Mouse (Mus musculus) myocyte (in vitro differentiated cells): ENCODE results near the gene Pth1r. TPM values are rescaled to one million over a fixed set of nuclear protein-coding genes. Genes with fewer than 3 reads are reported as not detected.
A peak's percentile ranks its signal among the peaks of the same experiment; 100 is the strongest.

ENCODE experiments used
- H3K27me3 ChIP-seq: one replicate; pipeline ENCODE4 v1.6.1; 2011; ENCODE audit not compliant: control insufficient read depth, insufficient read depth, insufficient read length
- H3K36me3 ChIP-seq: one replicate; pipeline ENCODE4 v1.6.1; 2011; ENCODE audit not compliant: control insufficient read depth, insufficient read depth
- H3K4me2 ChIP-seq: one replicate; pipeline ENCODE4 v1.6.1; 2011; ENCODE audit warnings: low read depth, control low read depth
- H3K4me3 ChIP-seq: one replicate; pipeline ENCODE4 v1.5.1; 2011; ENCODE audit warnings: mild to moderate bottlenecking, control low read depth, moderate library complexity
- H3K79me2 ChIP-seq: one replicate; pipeline ENCODE4 v1.6.1; 2011; ENCODE audit not compliant: control insufficient read depth, insufficient read depth
- H3ac ChIP-seq: one replicate; pipeline ENCODE4 v1.6.1; 2011; ENCODE audit not compliant: control insufficient read depth, insufficient read length
- CEBPB ChIP-seq: IDR thresholded peaks from 2 replicates; pipeline ENCODE4 v1.6.1; 2011; ENCODE audit warnings: mild to moderate bottlenecking, moderate library complexity; ENCODE audit not compliant: poor library complexity, insufficient read depth, severe bottlenecking
- E2F4 ChIP-seq: IDR thresholded peaks from one replicate; pipeline ENCODE4 v1.6.1; 2011; ENCODE audit warnings: mild to moderate bottlenecking, control low read depth, moderate library complexity; ENCODE audit not compliant: insufficient read depth
- MAX ChIP-seq: IDR thresholded peaks from one replicate; pipeline ENCODE4 v1.6.1; 2011; ENCODE audit warnings: low read depth, mild to moderate bottlenecking, control low read depth
- MYOD1 ChIP-seq, 3 experiments: IDR thresholded peaks; one replicate each; pipeline ENCODE4 v1.6.1; 2011; ENCODE audit warnings: control low read depth in 2 of 3, low read depth in 2 of 3, mild to moderate bottlenecking in 2 of 3, moderate library complexity in 1 of 3; ENCODE audit not compliant: insufficient read length in 2 of 3, control insufficient read depth in 1 of 3
- MYOG ChIP-seq, 3 experiments: IDR thresholded peaks; one replicate each; pipeline ENCODE4 v1.6.1; 2011; ENCODE audit warnings: control low read depth in 2 of 3, low read depth in 2 of 3, mild to moderate bottlenecking in 2 of 3; ENCODE audit not compliant: insufficient read length in 2 of 3, control insufficient read depth in 1 of 3, insufficient read depth in 1 of 3
- POLR2A ChIP-seq: IDR thresholded peaks from one replicate; pipeline ENCODE4 v1.6.1; 2011; ENCODE audit warnings: low read depth, mild to moderate bottlenecking, control low read depth, moderate library complexity; ENCODE audit not compliant: insufficient read length
- POLR2AphosphoS2 ChIP-seq: IDR thresholded peaks from one replicate; pipeline ENCODE4 v1.6.1; 2011; ENCODE audit warnings: low read depth, control low read depth; ENCODE audit not compliant: insufficient read length
- REST ChIP-seq: IDR thresholded peaks from one replicate; pipeline ENCODE4 v1.6.1; 2011; ENCODE audit warnings: mild to moderate bottlenecking, control low read depth, moderate library complexity; ENCODE audit not compliant: insufficient read depth, insufficient read length
- SRF ChIP-seq: IDR thresholded peaks from one replicate; pipeline ENCODE4 v1.6.1; 2011; ENCODE audit warnings: low read depth; ENCODE audit not compliant: control insufficient read depth, insufficient read length
- TCF12 ChIP-seq: IDR thresholded peaks from one replicate; pipeline ENCODE4 v1.6.1; 2011; ENCODE audit warnings: mild to moderate bottlenecking, control low read depth; ENCODE audit not compliant: poor library complexity, insufficient read depth, severe bottlenecking
- TCF3 ChIP-seq: IDR thresholded peaks from one replicate; pipeline ENCODE4 v1.6.1; 2011; ENCODE audit warnings: low read depth, control low read depth; ENCODE audit not compliant: insufficient read length
- USF1 ChIP-seq: IDR thresholded peaks from one replicate; pipeline ENCODE4 v1.6.1; 2011; ENCODE audit warnings: low read depth, mild to moderate bottlenecking, control low read depth, moderate library complexity
- polyA plus RNA-seq: library from polyadenylated mRNA; unstranded; fragments of >200 nt; fragmentation: generic; extraction: Trizol; gene quantifications from one replicate; pipeline ENCODE4 v1.2.1, GENCODE M21; 2012; ENCODE audit warnings: missing spikeins

Gene Pth1r
- polyA plus RNA-seq = 0.20 TPM

- no peak within 1 kb of the TSS for H3K4me2 ChIP-seq
- peaks cover 95% of the 10 kb centered on the region for H3K27me3 ChIP-seq
- TF ChIP-seq POLR2AphosphoS2 (no peak), SRF (no peak), CEBPB (no peak), MYOG (IDR thresholded peaks at IDR 0.05; ENCODE audit: control insufficient read depth in 1 of 3, insufficient read depth in 1 of 3, insufficient read length in 2 of 3, low read depth in 2 of 3) (no peak), MAX (no peak), TCF12 (no peak)
- no peak within 1 kb of the TSS for H3K4me3 ChIP-seq
- no peaks in the 10 kb centered on the region for H3K79me2 ChIP-seq
- no peak within 1 kb of the TSS for H3ac ChIP-seq
- no peaks in the 10 kb centered on the region for H3K36me3 ChIP-seq
Measured at GRCm38 (mm10) chr9:110746961-110747360, at the start of gene Pth1r. Gene Pth1r (minus strand): TSS chr9:110747145.

GRCm38 (mm10) chr9:110790462-110790861 is 43.5 kb upstream of the Pth1r start:
- peak; percentile 60; the same call in 1 of the 2 replicates for TF ChIP-seq CEBPB
- no peak for TF ChIP-seq MYOG (IDR thresholded peaks at IDR 0.05; ENCODE audit: control insufficient read depth in 1 of 3, insufficient read depth in 1 of 3, insufficient read length in 2 of 3, low read depth in 2 of 3)
- H3K79me2 ChIP-seq = no peaks in the 10 kb centered on the region
- H3K4me3 ChIP-seq = no peak overlapping the region
- no peak overlapping the region for H3K4me2 ChIP-seq
- no peaks in the 10 kb centered on the region for H3K36me3 ChIP-seq
- peaks cover 5% of the 10 kb centered on the region for H3K27me3 ChIP-seq
- no peak overlapping the region for H3ac ChIP-seq

DNA sequence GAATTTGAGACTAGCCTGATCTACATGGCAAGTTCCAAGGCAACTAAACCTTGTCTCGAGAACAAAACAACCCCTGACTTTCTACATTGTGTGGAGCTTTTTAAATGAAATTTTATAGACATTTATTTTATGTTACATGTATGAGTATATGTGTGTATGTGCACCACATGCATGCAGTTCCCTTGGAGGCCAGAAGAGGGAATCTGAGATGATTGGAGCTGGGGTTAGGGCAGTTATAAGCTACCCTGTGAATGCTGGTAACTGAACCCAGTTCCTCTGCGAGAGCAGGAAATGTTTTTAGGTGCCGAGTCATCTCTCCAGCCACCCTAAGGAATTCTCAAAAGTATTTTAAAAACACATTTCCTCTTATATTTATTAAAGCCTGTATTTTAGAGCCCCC is 41.2 kb upstream of the Pth1r start:
- Histone ChIP-seq H3ac (no peak overlapping the region), H3K79me2 (no peaks in the 10 kb centered on the region), H3K36me3 (no peaks in the 10 kb centered on the region), H3K27me3 (peaks cover 1% of the 10 kb centered on the region), H3K4me2 (no peak overlapping the region), H3K4me3 (no peak overlapping the region)
- TF ChIP-seq MYOD1 (IDR thresholded peaks at IDR 0.05; ENCODE audit: control insufficient read depth in 1 of 3, insufficient read length in 2 of 3, low read depth in 2 of 3) = no peak
- no peak for TF ChIP-seq MYOG (IDR thresholded peaks at IDR 0.05; ENCODE audit: control insufficient read depth in 1 of 3, insufficient read depth in 1 of 3, insufficient read length in 2 of 3, low read depth in 2 of 3)
- no peak for TF ChIP-seq TCF3
- TF ChIP-seq SRF = no peak
- no peak for TF ChIP-seq MAX
- TF ChIP-seq TCF12 = no peak
- TF ChIP-seq CEBPB = no peak
- no peak for TF ChIP-seq E2F4
- no peak for TF ChIP-seq POLR2AphosphoS2
- no peak for TF ChIP-seq POLR2A
- no peak for TF ChIP-seq USF1
- no peak for TF ChIP-seq REST

- Histone ChIP-seq H3ac (no peak overlapping the region), H3K27me3 (no peaks in the 10 kb centered on the region), H3K4me2 (no peak overlapping the region), H3K36me3 (no peaks in the 10 kb centered on the region), H3K4me3 (no peak overlapping the region), H3K79me2 (no peaks in the 10 kb centered on the region)
- TF ChIP-seq SRF = no peak
- no peak for TF ChIP-seq MAX
- no peak for TF ChIP-seq CEBPB
- no peak for TF ChIP-seq POLR2AphosphoS2
- TF ChIP-seq POLR2A = no peak
- TF ChIP-seq TCF12 = no peak
- TF ChIP-seq E2F4 = no peak
- no peak for TF ChIP-seq MYOG (IDR thresholded peaks at IDR 0.05; ENCODE audit: control insufficient read depth in 1 of 3, insufficient read depth in 1 of 3, insufficient read length in 2 of 3, low read depth in 2 of 3)
- TF ChIP-seq TCF3 = no peak
- TF ChIP-seq REST = no peak
- TF ChIP-seq USF1 = no peak
Measured at GRCm38 (mm10) chr9:110783611-110784010, 36.7 kb upstream of the Pth1r start.

- no peaks in the 10 kb centered on the region for H3K79me2 ChIP-seq
- H3ac ChIP-seq = peak overlapping the region; percentile 9
- peaks cover 15% of the 10 kb centered on the region for H3K27me3 ChIP-seq
- H3K36me3 ChIP-seq = no peaks in the 10 kb centered on the region
- TF ChIP-seq MAX (no peak), REST (no peak), TCF3 (no peak), CEBPB (no peak), SRF (no peak), POLR2A (no peak), MYOG (IDR thresholded peaks at IDR 0.05; ENCODE audit: control insufficient read depth in 1 of 3, insufficient read depth in 1 of 3, insufficient read length in 2 of 3, low read depth in 2 of 3) (no peak), E2F4 (no peak), POLR2AphosphoS2 (no peak), MYOD1 (IDR thresholded peaks at IDR 0.05; ENCODE audit: control insufficient read depth in 1 of 3, insufficient read length in 2 of 3, low read depth in 2 of 3) (no peak), TCF12 (no peak), USF1 (no peak)
- peak overlapping the region; percentile 82 for H3K4me2 ChIP-seq
- peak overlapping the region; percentile 9 for H3K4me3 ChIP-seq
Measured at GRCm38 (mm10) chr9:110781731-110782130, 34.8 kb upstream of the Pth1r start.
